Mouse (Mus musculus) spleen, postnatal 36 days (tissue): ENCODE measurements around the gene St6galnac5.

Experiments
- DNase-seq, 2 experiments: peaks; one replicate each; pipeline ENCODE4 v3.0.0; 2022; ENCODE audit warnings: low spot score in 2 of 2, mixed read lengths in 1 of 2

Gene St6galnac5

GRCm38 (mm10) chr3:152981988-152982387, at the start of gene St6galnac5:
Gene St6galnac5 (minus strand): TSS chr3:152982246.
- no peak for DNase-seq

DNA sequence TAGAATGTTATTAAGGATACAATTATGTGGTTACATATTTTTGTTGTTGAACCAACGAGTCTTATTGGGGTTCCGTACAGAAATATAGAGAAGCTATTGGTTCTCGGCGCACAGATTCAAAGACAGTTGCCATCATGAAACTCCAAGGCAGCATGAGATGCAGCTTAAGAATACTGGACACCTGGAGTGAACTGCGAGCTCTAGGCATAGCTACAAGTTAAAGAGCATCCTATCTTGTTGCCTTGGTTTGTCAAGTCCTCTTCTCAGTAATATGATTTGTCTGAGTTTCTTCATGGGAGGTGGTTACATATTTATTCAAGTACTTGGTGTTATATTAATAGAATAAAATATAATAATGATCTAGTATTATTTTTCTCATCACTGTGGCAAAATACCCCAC, 48.7 kb upstream of the St6galnac5 start:
- DNase-seq, result no peak

DNA sequence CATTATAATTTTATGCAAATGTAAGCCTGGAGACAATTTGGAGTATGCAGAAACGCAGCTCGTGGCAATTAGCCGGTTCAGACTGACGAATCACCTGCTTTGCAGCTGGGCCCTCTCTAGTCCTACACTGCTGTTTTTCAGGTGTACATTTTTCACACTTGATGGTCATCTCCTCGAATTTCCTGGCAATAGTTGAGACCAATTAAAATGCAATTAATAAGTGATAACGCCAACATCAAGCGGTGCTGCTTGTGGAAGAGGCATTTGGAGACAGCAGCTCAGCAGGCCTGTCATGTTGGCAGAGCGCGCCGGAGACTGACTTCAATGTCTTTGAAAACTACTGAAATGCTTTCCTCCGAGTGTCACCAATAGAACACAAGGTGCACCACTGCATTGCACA, 42.0 kb upstream of the St6galnac5 start:
- no peak for DNase-seq

DNA sequence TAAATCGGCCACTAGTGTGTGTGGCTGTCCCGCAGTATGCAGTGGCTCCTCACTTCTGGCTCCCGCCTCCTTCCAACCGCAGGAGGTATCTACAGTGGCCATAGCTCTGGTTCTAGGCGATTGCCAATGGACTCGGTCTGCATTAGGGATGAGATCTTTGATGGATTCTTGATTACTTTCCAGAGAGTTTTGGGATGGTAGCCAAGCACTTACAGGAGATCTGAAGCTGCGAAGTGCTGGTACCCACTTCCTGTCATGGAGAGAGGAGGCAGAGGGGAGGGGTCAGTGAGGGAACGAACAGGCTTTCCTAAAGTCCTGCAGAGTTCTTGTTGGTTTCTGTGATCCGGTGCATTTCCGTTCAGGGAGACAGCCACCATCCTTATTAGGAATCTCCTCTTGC, 36.0 kb upstream of the St6galnac5 start:
- no peak for DNase-seq

DNA sequence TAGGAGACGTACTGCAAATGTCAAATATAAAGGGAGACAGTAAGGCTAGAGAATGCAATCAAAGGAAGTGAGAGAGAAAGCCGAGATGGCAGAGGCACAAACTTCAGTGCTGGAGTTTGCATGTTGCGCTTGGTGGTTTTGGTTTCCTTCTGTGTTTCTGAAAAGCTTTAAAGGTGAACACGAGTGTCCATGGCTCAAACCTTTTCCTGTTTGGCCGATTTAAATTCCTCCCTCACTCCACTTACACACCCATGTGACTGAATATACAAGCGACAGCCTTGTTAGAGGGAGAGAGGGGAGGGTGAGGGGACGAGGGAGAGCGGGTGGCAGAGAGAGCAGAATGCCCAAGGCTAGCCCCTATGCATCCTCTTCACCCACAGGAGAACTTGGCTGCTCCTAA, 34.3 kb upstream of the St6galnac5 start:
- no peak for DNase-seq

DNA sequence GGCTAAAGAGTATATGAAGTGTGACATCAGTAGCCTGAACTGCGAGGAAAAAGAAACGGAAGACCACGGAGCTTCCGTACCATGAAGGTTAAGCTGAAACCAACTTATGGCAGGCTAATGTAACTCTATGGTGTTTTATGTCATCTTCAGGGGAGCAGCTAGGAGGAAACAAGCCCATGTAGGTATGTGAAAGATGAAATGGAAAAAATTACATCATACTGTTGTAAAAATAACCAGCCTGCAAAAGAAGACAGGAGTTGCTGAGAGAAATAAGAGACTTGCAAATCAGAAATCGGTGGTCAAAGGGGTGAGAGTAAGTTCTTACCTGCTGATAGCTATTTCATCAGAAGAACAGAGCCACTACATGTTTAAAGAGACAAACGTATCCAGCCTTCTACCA, 24.8 kb upstream of the St6galnac5 start:
- no peak for DNase-seq

GRCm38 (mm10) chr3:152998901-152999300, 16.9 kb upstream of the St6galnac5 start:
- no peak for DNase-seq

- DNase-seq, result no peak
Observed at GRCm38 (mm10) chr3:152998106-152998505, 16.1 kb upstream of the St6galnac5 start.

DNA sequence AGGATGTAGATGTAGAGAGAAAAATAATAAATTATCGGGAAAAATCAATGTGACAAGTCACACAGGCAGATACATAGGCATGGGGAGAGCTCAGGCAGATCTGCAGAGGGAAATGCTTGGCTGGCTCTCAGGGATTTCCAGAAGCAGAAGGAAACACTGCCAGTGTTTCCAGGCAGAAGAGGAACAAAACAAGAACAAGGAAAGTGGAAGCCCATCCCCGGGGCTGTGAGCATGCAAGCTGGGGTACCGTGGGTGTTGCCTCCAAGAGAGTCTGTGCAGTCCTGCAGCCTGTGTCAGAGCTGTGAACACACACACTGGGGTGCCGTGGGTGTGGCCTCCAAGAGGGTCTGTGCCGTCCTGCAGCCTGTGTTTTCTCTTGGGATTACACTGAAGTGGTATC, 11.6 kb upstream of the St6galnac5 start:
- no peak for DNase-seq

- DNase-seq, result no peak
Observed at GRCm38 (mm10) chr3:152990787-152991186, 8.7 kb upstream of the St6galnac5 start.

DNA sequence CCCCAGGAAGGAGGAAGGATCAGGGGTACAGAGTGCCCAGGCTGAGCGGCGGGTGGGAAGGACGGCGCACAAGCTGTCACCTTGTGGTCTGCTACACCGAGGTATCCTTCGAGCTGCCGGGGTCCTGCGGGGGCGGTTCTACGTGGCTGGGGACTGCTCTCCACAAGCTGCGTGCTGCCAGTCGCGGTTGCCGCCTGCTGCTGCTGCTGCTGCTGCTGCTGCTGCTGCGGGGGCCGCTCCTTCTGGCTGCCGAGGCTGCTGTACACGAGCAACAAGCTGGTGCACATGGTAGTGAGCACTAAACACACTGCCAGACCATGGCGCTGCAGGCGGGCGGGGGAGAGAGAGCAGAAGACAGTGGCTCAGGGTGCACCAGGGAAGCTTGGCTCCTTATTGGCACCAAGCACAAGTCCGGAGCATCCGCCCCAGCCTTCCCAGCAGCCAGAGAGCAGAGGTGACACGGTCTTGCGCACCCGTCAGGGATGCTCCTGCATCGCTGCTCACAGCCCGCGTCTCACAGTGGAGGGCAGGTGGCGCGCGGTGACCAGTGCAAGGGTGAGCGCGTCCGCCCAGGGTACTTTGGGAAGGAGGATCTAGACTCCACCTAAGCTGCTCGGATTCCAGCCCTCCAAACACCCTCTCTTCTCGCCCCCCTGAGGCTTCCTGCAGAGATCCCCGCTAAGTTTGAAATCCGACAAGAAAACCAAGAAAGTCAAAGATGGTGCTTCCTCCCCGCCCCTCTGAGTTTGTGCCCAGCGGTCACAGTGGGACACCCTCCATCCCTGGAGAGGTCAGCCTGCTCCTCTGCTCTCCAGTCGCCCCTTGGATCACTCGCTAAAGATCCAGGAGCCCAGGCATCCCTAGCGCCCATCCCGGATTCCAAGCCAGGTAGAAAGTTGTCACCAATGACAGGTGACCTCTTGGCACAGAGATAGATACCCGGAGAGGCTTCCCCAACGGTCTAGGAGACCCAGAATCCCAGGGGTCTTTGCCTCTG, 770 bp downstream of the St6galnac5 start:
- no peak for DNase-seq

GRCm38 (mm10) chr3:152980431-152980830, 1.6 kb downstream of the St6galnac5 start:
- DNase-seq, result no peak

DNA sequence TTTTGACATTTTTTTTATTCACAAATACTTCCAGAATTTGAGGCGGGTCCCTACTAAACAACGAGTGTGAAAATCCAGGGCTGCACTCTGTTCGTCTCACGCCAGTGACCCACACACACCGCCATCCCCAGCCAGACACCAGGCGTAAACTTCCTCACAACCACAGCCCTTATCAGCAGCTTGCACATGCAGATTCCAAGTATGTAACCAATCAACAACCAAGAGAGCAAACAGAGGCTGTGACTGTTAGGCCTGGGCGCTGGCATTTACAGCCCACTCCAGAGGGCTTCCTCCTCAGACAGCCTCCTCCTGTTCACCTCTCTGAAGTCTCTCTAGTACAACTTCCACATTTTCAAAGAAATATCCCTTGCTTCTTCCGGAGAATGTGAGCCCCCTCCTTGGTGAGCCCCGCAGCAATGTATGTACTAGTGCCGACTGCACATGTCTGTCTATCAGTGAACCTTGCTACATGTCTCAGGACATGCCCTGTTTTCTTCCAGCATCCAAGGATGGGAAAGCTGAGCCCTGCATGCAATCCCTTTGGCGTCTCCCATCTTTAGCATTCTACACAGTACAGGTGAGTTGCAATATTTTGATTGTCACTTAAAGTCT, 2.5 kb downstream of the St6galnac5 start:
- DNase-seq, result no peak

DNA sequence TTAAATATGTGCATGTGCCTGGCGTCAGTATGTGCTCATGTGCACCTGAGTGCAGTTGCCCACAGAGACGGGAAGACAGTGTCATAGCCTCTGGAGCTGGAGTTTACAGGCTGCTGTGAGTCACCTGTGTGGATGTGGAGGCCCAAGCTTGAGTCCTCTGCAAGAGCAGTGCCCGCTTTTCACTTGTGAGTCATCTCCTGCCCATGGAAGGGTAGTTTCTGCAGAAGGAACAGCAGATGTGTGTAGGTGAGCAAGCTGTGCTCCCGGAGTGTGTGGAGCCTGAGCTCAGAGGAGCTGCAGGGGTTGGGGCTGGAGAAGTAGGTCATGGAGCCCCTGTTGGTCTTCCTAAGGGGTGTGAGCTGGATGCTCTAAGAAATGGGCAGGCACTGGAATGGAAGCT, 10.7 kb downstream of the St6galnac5 start:
- DNase-seq, result no peak

DNA sequence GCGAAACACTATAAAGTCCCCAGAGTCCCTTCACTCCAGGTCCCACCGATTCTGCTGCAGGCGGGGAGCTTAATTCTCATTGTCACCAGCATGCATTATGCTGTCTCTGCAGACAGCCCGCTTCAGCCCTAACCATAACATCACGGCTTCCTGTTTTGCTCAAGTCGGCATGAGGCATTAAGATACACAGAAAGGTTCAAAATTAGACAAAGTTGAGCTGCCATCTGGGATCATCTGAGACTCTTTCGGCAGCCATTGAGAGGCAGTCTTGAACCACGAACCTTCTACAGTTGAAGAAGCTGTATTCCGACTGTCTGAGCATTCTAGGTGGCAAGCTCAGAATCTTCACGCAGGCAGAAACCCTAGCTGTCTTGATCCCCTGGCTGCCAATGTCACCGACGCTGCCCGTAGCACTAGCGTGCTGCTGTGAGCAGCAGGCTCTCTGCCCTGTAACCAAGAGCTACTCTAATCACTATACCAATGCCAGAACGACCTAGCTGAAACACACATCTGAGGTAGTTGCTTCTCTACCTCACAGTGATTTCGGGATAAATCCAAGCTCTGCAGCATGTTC, 12.2 kb downstream of the St6galnac5 start:
- DNase-seq, result no peak

GRCm38 (mm10) chr3:152961855-152962376, 20.1 kb downstream of the St6galnac5 start:
- DNase-seq, result no peak

DNA sequence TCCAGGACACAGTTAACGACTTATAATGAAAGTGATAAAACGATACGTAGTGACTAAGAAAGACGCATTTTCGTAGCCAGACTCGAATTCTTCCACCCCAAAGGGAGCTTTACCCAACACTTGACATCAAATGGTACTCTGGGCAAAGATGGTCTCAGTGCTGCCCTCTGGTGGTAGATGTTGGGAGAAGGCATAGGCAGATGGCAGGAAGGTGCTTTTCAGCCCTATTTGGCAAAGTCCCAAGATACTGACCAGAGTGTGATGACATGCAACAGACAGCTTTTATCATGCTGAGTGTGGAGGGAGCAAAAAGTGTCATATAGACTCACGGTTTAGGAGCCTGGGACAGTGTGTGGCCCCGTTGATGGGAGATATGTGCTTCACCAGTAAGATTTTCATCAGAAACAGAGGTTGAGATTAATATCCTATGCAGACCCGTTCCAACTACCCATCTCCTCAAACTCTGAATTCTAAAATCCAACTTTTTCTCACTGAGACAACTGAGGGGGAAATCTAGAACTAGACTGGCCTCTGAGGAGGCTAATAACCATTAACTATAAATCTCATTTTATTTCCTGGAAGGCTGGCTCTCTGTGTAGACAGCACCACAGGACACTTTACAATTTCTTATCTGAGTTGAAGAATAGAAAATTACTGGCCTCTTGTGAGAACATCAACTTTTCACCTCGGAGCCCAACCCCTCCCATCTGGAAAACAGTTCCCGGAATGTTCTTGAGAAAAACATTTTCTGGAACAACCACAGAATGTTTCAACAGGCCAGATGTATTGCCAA, 23.5 kb downstream of the St6galnac5 start:
- peak; percentile 30 to 56 for DNase-seq

GRCm38 (mm10) chr3:152956771-152957170, 25.3 kb downstream of the St6galnac5 start:
- DNase-seq, result no peak

- DNase-seq, result no peak
Observed at GRCm38 (mm10) chr3:152956038-152956437, 26.0 kb downstream of the St6galnac5 start.

DNA sequence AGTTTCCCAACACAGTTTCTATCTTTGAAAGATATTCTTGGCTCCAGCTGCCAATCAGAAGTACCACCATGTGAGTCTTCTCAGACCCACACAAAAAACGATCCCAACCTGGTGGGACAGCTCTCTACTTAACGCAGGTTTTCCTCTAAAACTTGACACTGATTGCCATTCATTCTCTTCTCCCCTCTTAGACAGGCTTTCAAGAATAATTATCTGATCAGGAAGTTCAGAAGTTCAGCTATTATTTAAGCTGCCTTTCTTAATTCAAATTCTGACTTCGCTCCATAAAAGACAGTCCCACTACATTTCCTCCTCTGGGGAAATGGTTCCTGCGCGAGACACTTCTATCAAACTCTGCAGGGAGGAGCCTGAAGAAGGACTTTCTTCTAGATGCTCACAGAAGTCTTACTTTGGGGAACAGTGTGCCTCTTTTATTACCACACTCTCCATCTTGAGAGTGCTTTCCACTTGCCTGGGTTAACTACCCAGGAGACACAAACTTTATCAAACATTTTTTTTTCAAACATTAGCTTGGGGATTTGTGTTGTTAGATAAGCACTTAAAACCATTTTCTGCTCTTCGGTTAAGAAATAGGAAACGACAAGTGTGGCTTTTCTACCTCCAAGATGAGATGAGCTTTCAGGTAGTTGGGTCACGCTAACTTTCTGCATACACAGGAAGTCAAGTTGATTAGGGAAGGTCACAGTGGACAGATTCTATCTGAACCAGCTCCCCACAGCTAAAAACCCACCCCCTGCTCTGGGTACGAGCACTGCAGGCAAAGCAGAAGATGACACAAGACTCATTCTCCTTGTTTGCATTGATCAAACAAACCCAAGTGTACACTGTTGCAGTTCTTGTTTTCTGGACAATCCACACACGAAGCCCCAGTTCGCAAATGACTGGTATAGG, 30.2 kb downstream of the St6galnac5 start:
- no peak for DNase-seq

GRCm38 (mm10) chr3:152950914-152951313, 31.1 kb downstream of the St6galnac5 start:
- no peak for DNase-seq
